Mouse (Mus musculus) spleen, adult 18-20 months (tissue): ENCODE measurements around the gene Myh9.
"Not testable (repeated sequence)": the region's sequence is repeated elsewhere in the genome, so short reads cannot be mapped to it uniquely, and the experiment has no call there.

ENCODE experiments used
- DNase-seq, 2 experiments: peaks; one replicate each; pipeline ENCODE4 v3.0.0; 2022; ENCODE audit warnings: mixed read lengths in 2 of 2

Gene Myh9

DNA sequence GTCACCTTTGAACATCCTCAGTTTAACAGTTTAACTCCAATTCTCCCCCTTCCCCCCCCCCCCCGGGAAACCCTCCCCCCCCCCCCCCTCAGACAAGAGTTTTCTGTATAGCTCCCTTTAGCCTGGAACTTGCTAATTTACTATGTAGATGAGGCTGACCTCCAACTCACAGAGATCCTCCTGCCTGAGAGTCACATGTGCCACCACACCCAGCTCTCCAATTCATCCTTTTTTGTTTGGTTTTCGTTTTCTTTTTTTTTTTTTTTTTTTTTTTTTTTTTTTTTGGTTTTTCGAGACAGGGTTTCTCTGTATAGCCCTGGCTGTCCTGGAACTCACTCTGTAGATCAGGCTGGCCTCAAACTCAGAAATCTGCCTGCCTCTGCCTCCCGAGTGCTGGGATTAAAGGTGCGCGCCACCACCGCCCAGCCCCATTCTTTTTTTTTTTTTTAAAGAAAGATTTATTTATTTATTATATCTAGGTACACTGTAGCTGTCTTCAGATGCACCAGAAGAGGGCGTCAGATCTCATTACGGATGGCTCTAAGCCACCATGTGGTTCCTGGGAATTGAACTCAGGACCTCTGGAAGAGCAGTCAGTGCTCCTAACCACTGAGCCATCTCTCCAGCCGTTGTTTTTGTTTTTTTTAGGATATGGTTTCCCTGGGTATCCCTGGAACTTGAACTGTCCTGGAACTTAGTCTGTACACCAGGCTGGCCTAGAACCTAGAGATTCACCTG is 25.4 kb upstream of the Myh9 start:
- not testable (repeated sequence) for DNase-seq

DNA sequence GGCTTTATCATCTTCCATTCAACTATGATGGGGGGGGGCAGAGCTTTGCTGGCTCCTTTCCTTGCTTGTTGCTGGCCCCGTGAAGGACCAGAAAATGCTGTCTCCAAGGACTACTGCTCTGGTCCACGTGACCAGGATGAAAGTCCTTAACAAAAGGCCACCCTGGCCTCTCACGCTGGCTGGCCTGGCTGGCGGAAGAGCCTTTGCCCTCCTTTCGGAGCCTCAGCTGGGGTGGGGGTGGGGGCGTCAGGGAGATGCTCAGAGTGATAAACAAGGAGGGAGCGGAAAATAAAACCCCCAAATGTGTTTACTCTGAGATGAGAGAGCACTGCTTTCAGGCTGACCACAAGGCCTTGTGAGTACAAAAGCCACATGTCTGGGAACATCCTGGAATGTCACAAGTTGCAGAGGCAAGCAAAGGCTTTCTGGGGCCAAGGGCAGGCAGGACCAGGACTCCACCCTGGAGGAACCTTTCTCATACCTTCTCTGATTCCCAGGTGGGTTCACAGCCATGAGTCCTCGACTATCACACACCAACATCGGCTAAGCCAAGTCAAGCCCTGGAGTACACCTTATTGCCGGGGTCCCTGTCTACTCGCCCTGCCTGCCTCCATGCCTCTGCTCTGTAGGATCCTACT is 24.7 kb upstream of the Myh9 start:
- no peak for DNase-seq

DNA sequence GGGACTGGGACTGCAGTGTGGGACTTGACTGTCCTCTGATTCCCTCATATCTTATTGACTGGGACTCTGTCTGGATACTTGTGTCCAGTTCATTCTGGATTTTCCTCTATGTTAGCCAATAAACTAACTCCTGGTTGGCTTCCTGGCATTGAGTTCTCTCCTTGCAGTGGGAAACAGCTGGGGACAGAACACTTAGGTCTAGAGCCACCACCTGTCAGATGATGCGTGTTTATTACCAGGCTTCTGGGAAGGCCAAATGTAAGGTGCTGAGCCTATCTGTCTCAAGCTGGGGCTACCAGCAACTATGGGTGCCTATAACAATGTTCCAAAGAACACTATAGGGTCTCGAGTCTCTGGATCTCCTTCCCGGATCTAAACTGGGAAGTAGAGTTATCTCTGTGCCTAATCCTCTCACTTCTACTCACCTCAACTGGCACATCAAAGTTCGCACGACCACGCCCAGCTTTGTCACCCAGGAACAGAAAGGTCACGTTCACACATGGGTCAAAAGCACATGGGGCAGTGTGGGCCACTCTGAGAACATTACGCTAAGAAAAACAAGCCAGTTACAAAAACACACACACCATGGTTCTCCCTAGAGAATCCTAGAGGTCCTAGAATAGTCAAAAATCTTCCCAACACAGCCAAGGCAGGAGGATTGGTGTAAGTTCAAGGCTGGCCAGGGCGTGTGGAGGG is 22.2 kb upstream of the Myh9 start:
- no peak for DNase-seq

DNA sequence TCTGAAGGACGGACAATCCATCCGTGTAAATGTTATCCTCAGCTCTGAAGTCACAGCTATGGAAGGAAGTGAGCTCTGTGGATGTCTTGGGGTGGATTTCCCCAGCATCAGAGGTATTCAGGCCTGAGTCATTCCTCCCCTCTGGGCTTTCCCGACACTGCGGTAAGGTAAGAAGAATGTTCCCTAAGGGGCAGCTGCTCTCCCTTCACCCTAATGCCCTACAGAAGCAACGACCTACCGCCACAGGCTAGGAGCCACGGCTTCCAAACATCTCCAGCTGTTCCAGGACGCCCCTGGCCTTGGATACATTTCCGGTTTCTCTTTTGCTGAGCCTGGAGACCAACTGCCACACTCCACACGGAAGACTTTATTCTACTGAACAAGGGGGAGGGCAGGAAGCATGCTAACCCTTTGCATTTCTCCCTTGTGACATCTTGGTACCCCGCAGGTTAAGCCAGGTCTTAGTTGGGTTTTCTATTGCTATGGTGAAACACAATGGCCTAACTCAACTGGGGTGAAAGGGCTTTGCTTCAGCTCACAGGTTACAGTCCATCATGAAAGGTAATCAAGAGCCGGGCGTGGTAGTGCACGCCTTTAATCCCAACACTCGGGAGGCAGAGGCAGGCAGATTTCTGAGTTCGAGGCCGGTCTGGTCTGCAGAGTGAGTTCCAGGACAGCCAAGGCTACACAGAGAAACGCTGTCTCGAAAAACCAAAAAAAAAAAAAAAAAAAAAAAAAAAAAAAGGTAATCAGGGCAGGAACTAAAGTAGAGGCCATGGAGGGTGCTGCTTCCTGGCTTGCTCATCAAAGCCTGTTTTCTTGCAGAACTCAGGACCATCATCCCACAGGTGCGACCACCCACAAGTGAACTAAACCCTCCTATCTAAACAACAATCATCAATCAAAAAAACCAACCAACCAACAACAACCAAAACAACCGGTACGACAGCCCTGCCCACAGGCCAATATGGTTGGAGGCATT is 21.3 kb upstream of the Myh9 start:
- no peak for DNase-seq

DNA sequence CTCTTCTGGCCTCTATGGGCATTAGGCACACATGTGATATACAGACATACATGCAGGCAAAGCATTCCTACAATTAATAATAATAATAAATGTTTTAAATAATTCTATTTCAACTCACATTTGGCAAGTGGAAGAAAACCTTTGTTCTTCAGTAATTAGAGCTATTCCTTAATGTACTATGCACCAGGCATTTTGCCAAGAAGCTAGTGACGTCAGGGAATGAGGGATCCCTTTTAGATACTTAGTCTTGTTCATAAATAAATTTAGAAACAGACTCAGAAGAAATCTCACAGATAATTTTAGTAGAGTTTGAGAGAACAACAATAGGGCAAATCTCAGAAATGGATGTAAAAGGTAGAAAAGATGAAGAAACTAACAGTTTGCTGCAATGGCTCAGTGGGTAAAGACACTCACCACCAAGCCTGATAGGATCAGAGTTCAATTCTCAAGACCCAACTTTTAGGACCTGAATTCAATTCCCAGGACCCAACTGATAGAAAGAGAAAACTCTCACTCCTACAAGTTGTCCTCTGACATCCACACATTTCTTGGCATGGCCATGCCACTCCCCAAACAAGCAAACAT is 18.2 kb upstream of the Myh9 start:
- DNase-seq, result no peak

DNA sequence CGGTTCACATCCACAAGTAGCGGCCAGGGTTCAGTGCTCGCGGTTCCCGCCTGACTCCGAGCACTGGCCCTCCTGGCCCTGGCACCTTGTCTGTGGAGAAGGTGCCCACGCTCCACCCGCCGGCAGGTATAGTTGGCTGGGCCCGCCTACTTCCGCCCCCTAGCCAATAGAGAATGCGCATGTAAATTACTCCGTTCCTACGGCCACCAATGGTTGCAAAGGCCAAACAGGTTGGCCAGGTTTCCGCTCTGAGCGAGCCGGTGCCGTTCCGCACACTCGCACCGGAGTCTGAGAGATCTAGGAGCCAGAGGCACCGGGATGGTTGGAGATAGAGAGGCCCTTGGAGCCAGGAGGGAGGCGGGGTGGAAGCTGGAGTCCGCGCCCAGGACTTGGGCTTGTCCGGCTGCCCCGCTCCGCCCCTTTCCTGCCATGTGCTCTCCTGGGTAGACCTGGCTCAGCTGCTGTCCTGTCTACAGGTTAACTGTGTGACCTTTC is 15.7 kb upstream of the Myh9 start:
- peak in 1 of 2 experiments; percentile 44 for DNase-seq

DNA sequence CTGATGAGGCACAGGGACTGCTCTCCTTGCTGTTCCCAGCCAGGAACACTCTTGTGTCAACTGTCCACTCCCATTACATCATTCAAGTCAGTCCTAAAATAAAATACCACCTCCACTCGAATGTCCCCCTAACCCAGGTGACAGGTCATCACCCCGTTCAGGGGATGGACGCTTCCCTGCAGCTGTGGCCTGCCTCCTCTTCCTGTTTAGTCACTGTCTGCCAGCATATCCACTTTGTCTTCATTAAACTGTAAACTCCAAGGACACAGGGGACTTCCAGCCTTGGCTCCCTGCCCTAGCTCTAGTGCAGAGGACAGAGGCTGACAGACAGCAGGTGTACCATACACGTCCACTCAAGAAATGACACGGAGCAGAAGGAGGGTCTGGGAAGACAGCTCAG is 14.6 kb upstream of the Myh9 start:
- no peak for DNase-seq

DNA sequence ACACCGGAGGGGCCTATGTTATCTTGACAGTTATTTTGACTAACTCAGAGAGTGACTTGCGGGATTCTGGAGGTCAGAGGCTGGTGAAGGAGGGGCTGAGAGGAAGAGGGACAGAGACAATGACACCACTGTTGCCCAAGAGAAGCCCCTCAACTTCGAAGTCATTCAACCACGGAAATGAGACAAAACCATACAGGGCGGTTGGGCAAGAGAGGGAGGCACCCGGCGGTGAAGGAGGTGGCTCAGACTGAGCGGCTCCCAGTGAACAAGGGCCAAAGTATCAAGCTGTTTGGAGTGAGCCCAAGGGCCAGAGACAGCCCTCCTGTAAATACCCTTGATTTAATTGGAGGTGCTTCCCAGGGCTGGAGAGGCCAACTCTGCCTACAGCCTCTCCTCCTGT is 13.3 kb upstream of the Myh9 start:
- DNase-seq, result no peak

DNA sequence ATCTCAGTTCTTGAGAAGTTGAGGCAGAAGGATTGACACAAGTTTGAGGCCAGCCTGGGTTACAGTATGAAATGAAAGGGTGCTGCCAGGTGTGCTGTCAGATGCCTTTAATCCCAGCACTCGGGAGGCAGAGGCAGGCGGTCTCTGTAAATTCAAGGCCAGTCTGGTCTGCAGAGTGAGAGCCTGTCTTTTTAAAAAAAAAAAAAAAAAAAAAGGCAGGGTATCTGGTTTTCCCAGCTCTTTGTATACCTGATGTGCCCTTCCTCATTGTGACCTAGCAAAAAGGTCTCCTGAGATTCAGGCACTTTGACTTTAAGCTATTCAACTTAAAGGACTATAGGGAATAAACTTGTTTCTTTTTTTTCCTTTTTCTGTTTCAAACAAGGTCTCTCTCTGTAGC is 10.0 kb upstream of the Myh9 start:
- DNase-seq, result no peak

DNA sequence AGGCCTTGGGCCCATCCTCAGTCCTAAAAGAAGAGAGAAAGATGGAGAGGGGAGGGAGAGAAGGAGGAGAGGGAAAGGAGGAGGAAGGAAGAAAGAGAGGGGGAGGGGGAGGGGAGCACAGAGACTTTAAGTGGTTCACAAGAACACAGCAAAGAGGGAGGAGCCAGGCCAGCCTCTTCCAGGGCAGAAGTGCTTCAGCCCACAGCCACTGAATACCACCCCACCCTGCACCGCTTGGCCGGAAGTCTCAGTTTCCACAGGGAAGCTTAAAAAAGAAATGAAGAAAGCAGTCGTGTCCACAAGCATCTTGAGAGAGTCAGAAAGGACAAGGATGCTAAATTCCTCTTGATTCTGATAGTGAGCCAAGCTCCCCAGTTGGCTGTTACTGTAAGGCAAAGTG is 9.2 kb upstream of the Myh9 start:
- DNase-seq, result peak; percentile 60 to 67

DNA sequence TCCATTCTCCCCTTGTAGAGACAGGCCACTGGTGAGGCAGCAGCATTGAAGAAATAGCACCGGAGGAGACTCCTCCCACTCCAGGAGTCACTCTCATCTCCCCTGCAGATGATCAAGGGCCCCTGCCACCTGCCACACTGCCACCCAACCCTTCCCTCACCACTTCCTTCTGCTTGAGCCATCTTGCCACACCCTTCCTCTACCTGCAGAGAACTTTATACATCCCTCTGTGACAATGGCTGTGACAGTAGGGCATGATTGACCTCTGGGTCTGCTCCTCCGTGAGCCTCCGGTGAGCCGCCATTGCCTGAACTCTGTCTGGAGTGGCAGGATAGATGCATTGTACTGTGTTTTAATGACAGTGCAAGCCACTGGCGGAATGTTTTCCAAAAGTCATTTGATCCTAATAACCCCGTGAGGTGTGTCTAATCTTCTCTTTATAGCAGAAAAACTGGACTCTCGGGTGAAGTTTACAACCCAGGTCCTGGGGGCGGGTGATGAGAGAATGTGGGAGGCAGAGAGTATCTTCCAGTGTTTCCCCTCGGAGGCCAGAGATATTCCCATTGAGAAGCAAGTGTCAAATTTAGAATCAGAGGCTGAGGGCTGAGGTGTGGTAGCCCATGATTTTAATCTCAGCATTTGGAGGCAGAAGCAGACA is 7.7 kb upstream of the Myh9 start:
- peak; percentile 56 to 69 for DNase-seq

DNA sequence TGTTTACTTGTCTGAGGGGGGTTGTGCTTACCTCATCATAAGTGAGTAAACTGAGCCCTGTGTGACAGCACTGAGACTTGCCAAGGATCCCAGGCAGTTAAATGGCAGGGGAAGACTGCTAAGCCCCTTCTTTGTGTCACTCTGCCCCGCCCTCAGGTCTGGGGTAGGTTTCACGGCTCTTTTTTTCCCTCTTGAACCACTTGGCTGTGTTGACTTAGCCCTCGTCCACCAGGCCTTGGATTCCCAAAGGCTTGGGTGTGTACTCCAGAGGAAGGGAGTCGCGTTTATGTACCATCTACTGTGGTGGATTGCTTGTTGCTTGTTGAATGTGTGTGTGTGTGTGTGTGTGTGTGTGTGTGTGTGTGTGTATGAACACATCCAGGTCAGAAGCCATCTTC is 7.1 kb upstream of the Myh9 start:
- DNase-seq, result no peak

DNA sequence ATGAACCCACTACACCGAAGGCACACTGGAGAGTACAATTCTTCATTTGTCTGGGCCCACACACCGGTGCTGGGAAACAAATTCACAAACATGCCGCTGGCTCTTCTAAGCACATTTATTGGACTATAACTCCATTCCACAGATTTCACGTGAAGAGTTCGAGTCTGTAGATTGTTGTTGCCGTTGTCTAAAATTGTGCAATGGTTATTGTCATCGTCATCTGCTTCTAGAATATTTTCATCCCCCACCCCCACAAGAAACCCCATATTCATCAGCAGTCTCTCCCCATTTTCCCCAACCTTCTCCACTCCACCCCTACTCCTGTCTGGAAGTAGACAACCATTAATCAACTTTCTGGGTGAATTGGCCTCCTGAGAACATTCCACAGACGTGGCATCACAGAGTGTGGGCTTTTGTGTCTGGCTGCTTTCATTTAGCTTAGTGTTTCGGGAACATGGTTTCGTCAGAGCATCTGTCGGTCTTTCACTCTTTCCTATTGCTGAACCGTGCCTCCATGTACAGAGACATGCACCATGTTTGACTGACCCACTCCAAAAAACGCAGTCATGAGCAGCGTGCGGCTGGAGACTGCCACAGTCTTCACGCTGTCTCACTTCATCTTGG is 6.6 kb upstream of the Myh9 start:
- no peak for DNase-seq

DNA sequence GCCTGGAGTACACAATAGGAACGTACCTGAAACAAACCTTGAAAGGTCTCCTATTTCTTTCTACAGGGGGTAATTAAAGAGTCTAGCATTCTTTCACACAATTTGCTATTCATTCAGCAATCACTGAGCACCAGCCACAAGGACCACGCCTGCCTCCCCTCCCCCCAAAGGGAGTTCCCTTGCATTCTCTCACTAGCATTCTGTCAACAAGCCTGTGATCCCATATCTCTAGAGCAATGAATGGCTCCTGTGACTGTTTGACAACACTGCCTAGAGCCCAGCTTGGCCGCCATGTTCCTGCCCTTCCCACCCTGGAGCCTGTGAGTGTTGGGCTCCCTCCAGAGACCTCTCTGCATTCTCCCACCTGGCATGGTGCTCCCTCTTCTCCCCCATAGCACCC is 5.9 kb upstream of the Myh9 start:
- no peak for DNase-seq

DNA sequence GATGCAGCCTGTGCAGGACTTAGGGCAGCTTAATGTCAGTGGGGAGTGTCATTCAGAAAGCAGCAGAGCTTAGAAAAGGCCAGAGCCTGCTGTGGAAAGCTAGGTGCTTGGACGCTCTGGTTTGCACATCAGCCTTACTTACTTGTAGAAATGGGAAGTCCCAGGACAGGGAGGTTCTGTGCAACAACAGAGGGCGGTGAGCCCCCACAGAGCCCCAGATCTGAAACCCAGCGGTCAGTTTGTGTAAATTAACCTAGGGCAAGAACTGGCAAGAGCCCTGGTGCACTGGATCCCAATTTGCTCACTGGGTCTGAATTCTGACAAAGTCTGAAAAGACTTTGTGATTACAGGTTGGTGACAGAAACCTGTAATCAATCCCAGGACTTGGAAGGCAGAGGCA is 5.1 kb upstream of the Myh9 start:
- DNase-seq, result no peak

DNA sequence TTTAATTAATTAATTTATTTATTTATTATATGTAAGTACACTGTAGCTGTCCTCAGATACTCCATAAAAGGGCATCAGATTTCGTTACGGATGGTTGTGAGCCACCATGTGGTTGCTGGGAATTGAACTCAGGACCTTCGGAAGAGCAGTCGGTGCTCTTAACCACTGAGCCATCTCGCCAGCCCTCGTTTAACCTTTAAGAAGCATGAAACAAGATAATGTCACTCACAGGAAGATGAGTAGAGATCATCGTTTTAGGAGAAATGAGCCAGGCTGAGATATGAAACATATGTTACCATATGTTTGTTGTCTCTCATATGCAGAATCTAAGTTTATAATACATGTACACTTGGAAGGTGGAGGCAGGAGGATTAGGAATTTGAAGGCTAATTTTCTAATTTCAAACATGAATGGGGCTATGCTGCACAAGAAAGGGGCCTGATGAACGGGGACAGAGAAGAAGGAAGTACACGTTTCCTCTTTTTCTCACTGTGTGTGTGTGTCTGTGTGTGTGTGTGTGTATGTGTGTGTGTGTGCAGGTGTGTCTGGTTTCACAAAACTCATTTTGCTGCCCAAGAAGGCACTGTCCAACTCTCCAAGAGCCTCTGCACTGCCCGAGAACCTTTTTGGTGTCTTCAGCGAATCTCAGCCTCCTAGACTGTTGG is 4.1 kb upstream of the Myh9 start:
- not testable (repeated sequence) for DNase-seq

DNA sequence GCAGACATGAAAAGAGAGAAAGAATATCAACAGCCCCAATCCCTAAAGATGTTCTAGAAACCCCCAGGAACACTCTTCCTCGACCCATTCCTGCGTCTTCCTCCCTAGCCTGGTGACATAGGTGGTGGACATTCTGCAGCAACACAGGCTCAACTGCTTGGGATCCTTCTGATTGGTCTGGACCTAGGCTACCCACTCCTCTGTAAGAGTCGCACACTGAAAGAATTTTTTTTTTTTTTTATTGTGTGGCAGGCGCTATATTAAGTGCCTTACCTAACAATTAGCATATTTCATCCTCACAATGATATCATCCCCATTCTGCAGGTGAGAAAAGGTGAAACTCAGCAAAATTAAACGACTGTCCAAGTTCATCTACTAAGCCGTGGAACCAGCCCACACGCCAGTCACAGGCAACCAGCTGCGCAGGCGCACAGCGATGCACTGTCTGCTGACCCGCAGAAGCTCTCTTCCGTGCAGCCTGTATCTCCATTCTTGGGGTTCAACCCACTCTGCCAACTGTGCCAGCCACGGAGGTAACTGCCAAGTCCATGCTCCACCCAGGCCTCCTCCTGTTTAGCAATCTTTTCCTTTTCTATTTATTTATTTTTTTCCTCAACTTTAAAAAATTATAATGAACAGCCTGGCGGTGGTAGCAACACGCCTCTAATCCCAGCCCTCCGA is 3.1 kb upstream of the Myh9 start:
- no peak for DNase-seq

DNA sequence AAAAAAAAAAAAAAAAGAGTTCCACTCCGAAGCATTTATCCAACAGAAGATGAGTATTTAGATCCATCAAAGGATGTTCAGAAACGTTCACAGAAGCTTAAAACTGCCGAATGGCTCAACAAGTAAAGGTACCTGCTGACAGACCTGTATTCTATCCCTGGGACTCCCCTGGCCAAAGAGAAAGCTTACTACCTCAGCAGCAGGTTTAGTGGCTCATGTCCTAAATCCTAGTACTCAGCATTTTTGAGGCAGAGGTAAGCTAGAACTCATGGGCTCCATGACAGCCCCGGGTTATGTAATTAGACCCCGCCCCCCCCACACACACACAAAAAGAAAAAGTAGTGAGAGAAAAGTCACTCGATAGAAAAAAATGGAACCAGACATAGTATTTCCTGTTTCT is 2.1 kb upstream of the Myh9 start:
- DNase-seq, result no peak

DNA sequence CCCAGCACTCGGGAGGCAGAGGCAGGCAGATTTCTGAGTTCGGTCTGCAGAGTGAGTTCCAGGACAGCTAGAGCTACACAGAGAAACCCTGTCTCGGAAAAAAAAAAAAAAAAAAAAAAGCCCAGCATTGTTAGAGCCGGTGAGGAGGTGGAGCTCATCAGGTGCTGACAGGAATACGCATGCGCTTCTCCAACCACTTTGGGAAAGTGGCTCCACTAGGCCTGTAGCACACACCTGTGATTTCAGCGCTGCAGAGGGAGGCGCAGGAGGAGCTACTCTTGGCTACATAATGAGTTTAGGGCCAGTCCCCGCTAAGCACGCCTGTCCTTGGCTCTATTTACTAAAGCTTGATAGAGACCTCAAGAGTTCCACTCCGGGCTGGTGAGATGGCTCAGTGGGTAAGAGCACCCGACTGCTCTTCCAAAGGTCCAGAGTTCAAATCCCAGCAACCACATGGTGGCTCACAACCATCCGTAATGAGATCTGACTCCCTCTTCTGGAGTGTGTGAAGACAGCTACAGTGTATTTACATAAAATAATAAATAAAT is 1.6 kb upstream of the Myh9 start:
- DNase-seq, result not testable (repeated sequence)

DNA sequence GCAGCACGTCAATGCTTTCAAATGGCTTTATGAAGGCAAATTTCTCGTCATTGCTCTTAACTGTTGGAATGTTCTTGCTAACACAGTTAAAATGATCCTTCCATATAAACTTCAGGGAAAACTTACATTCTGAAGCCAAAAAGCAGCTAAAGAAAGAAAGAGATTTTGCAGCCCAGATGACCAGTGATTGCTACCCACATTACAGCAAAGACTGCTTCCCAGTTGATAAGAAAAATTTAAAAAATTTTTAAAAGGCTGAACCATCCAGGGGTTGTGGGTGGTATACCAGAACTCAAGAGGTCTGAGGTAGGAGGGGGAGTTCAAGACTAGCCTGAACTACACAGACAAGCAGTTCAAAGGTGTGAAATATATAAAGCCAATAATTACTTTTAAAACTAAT is 1.1 kb upstream of the Myh9 start:
- DNase-seq, result no peak
